In genomic region chr5:148973019-148973668, GRCm38 (mm10) we compare ENCODE assay signal across 11 mouse cellular contexts. TPM values are rescaled to one million over a fixed set of nuclear protein-coding genes. Genes with fewer than 3 reads are reported as not detected.
DNase-seq lines count a peak whose midpoint lies in the region; ATAC-seq and TF ChIP-seq lines count a peak whose summit lies in the region.
"Had no signal": no experiment of that assay in that cellular context is flagged by ENCODE, and none has a peak within 500 bp of the region (broad histone marks: within the 10 kb centered on the region; RNA-seq: fewer than 3 reads in every experiment).

No protein-coding gene starts in this region.

- peak; percentile 14; the same call in 1 of the 2 replicates for TF ChIP-seq CTCF in left cerebral cortex, adult 2 months (IDR thresholded peaks at IDR 0.05)

- DNase-seq in left cerebral cortex, adult 2 months (ENCODE audit: extremely low spot score in 1 of 2, low spot score in 2 of 2): no peak
- no peak for DNase-seq in left cerebral cortex, postnatal 14 days (ENCODE audit: low spot score in 2 of 2)
- peak; percentile 87 for DNase-seq in adrenal gland, postnatal 10 days
- no peak for DNase-seq in gastrocnemius, postnatal 10 days
- DNase-seq in frontal cortex, postnatal 36 days (ENCODE audit: low spot score in 2 of 2): no peak
- DNase-seq: cerebellum, postnatal 36 days had no signal

- intact Hi-C loops in left cerebral cortex, adult 2 months (cut with DNase I): no loop called here
- intact Hi-C loops in left cerebral cortex, postnatal 14 days (cut with DNase I): no loop called here

- H3K27me3 ChIP-seq in forebrain, embryonic 16.5 days (replicated peaks; ENCODE audit: control insufficient read depth, insufficient read depth, low read length): no peaks in the 10 kb centered on the region
- H3K27me3 ChIP-seq in neural tube, embryonic 13.5 days: no peaks in the 10 kb centered on the region
- no peaks in the 10 kb centered on the region for H3K27me3 ChIP-seq in kidney, embryonic 15.5 days
- H3K27me3 ChIP-seq: lung, embryonic 15.5 days had no signal

- no peak overlapping the region for H3K4me3 ChIP-seq in left cerebral cortex, adult 2 months
- no peak overlapping the region for H3K4me3 ChIP-seq in forebrain, embryonic 16.5 days (replicated peaks; ENCODE audit: low read length)
- no peak overlapping the region for H3K4me3 ChIP-seq in neural tube, embryonic 13.5 days
- H3K4me3 ChIP-seq in kidney, embryonic 15.5 days (replicated peaks): no peak overlapping the region
- H3K4me3 ChIP-seq: lung, embryonic 15.5 days had no signal

- peaks cover 10% of the 10 kb centered on the region; the same call in 1 of the 2 replicates for H3K4me1 ChIP-seq in forebrain, embryonic 16.5 days (replicated peaks; ENCODE audit: control insufficient read depth, insufficient read depth, low read length)
- H3K4me1 ChIP-seq in neural tube, embryonic 13.5 days (replicated peaks): peaks cover 22% of the 10 kb centered on the region
- H3K4me1 ChIP-seq in kidney, embryonic 15.5 days: peaks cover 40% of the 10 kb centered on the region

- H3K4me2 ChIP-seq in forebrain, embryonic 16.5 days (ENCODE audit: low read length): no peak overlapping the region
- H3K4me2 ChIP-seq in neural tube, embryonic 13.5 days: no peak overlapping the region
- H3K4me2 ChIP-seq in kidney, embryonic 15.5 days: no peak overlapping the region
- H3K4me2 ChIP-seq: lung, embryonic 15.5 days had no signal

- 5% methylated on average over 6 of the region's 6 CpGs for WGBS in forebrain, embryonic 16.5 days
- WGBS in neural tube, embryonic 13.5 days: 8% methylated on average over 6 of the region's 6 CpGs
- 13% methylated on average over 6 of the region's 6 CpGs for WGBS in kidney, embryonic 15.5 days

- no peaks in the 10 kb centered on the region for H3K9me3 ChIP-seq in forebrain, embryonic 16.5 days (ENCODE audit: control insufficient read depth, low read length)
- H3K9me3 ChIP-seq in neural tube, embryonic 13.5 days: no peaks in the 10 kb centered on the region
- no peaks in the 10 kb centered on the region for H3K9me3 ChIP-seq in kidney, embryonic 15.5 days (replicated peaks)
- H3K9me3 ChIP-seq: lung, embryonic 15.5 days had no signal

- H3K9ac ChIP-seq in forebrain, embryonic 16.5 days (replicated peaks; ENCODE audit: low read depth, low read length): no peak overlapping the region
- H3K9ac ChIP-seq in neural tube, embryonic 13.5 days: 0 out of 2 replicates have a peak overlapping the region, but pooled peaks have one; percentile 22
- no peak overlapping the region for H3K9ac ChIP-seq in kidney, embryonic 15.5 days
- H3K9ac ChIP-seq: lung, embryonic 15.5 days had no signal

- H3K36me3 ChIP-seq in forebrain, embryonic 16.5 days (ENCODE audit: control insufficient read depth, insufficient read depth): no peaks in the 10 kb centered on the region
- H3K36me3 ChIP-seq in neural tube, embryonic 13.5 days: no peaks in the 10 kb centered on the region
- no peaks in the 10 kb centered on the region for H3K36me3 ChIP-seq in kidney, embryonic 15.5 days
- H3K36me3 ChIP-seq: lung, embryonic 15.5 days had no signal

- H3K27ac ChIP-seq in left cerebral cortex, adult 2 months: no peak overlapping the region
- H3K27ac ChIP-seq in forebrain, embryonic 16.5 days (ENCODE audit: low read length): no peak overlapping the region
- H3K27ac ChIP-seq in neural tube, embryonic 13.5 days (replicated peaks): no peak overlapping the region
- no peak overlapping the region for H3K27ac ChIP-seq in kidney, embryonic 15.5 days
- H3K27ac ChIP-seq: lung, embryonic 15.5 days had no signal

- peak; percentile 68 for ATAC-seq in forebrain, embryonic 16.5 days
- ATAC-seq in neural tube, embryonic 13.5 days (ENCODE audit: low read depth): peak; percentile 40; the same call in 1 of the 2 replicates
- no peak for ATAC-seq in kidney, embryonic 15.5 days (replicated peaks; ENCODE audit: low FRiP score)

RNA-seq across cellular contexts. Expression of gene Gm42791, which starts 21.8 kb away (rescaled TPM):
- 10 to 100 TPM; 34.0 to 39.1 TPM for total RNA-seq in left cerebral cortex, adult 2 months (2021)
- total RNA-seq in left cerebral cortex, postnatal 14 days (2021): 10 to 100 TPM; 16.6 to 17.8 TPM
- total RNA-seq in adrenal gland, postnatal 10 days (2021): 1 to 10 TPM; 3.6 to 4.7 TPM
- polyA plus RNA-seq in forebrain, embryonic 16.5 days (2015; fragmentation: Nextera tagmentation; extraction: Ambion mirVana): 4.4 and 5.8 TPM in 2 replicates
- polyA plus RNA-seq in neural tube, embryonic 13.5 days (2015; fragmentation: Nextera tagmentation; extraction: Ambion mirVana): 0.74 and 4.3 TPM in 2 replicates
- 1 to 10 TPM in 1 of 2 experiments, under 1 TPM in 1; 0.89 to 3.7 TPM for total RNA-seq in gastrocnemius, postnatal 10 days (2021)
- polyA plus RNA-seq in kidney, embryonic 15.5 days (2015; fragmentation: Nextera tagmentation; extraction: Ambion mirVana): 3.2 TPM in 1 of 2 replicates, not detected in the other
- polyA plus RNA-seq: frontal cortex, adult 2 months had no signal

RNA-seq across cellular contexts. Expression of gene Katnal1, which starts 44.0 kb away (rescaled TPM):
- 10 to 100 TPM; 76.6 to 78.1 TPM for total RNA-seq in left cerebral cortex, adult 2 months (2021)
- 10 to 100 TPM; 55.4 to 56.9 TPM for total RNA-seq in left cerebral cortex, postnatal 14 days (2021)
- 10 to 100 TPM in 1 of 2 experiments, 1 to 10 TPM in 1; 5.5 to 12.2 TPM for total RNA-seq in adrenal gland, postnatal 10 days (2021)
- 39.6 and 44.3 TPM in 2 replicates for polyA plus RNA-seq in forebrain, embryonic 16.5 days (2015; fragmentation: Nextera tagmentation; extraction: Ambion mirVana)
- polyA plus RNA-seq in neural tube, embryonic 13.5 days (2015; fragmentation: Nextera tagmentation; extraction: Ambion mirVana): 32.0 and 39.8 TPM in 2 replicates
- 1 to 10 TPM; 5.5 to 6.9 TPM for total RNA-seq in gastrocnemius, postnatal 10 days (2021)
- 10.1 and 13.7 TPM in 2 replicates for polyA plus RNA-seq in kidney, embryonic 15.5 days (2015; fragmentation: Nextera tagmentation; extraction: Ambion mirVana)

Comparison
In these comparisons a context has a peak if more than half of its experiments do, and no peak if none do; other contexts are left out.
1. RNA of gene Katnal1, which starts 44.0 kb away (total RNA-seq): 76.6 to 78.1 TPM in left cerebral cortex, adult 2 months and 55.4 to 56.9 TPM in left cerebral cortex, postnatal 14 days; 5.5 to 12.2 TPM in adrenal gland, postnatal 10 days and 5.5 to 6.9 TPM in gastrocnemius, postnatal 10 days; every median in the first group is over 4 times any median in the second.